Mouse (Mus musculus) testis, adult 2 months (tissue): ENCODE data around the gene Map2k1.

Experiments
- CTCF ChIP-seq: fragments of 200-500 bp; IDR thresholded peaks from 2 replicates; pipeline ENCODE4 v1.5.1; 2012; ENCODE audit warnings: low read depth, mild to moderate bottlenecking, inconsistent platforms, low read length, moderate library complexity; ENCODE audit not compliant: control insufficient read depth, insufficient read depth, insufficient replicate concordance
- POLR2A ChIP-seq: fragments of 200-500 bp; IDR thresholded peaks from 2 replicates; pipeline ENCODE4 v1.6.1; 2012; ENCODE audit warnings: low read depth, mild to moderate bottlenecking, inconsistent platforms, low read length, moderate library complexity; ENCODE audit not compliant: control insufficient read depth

DNA sequence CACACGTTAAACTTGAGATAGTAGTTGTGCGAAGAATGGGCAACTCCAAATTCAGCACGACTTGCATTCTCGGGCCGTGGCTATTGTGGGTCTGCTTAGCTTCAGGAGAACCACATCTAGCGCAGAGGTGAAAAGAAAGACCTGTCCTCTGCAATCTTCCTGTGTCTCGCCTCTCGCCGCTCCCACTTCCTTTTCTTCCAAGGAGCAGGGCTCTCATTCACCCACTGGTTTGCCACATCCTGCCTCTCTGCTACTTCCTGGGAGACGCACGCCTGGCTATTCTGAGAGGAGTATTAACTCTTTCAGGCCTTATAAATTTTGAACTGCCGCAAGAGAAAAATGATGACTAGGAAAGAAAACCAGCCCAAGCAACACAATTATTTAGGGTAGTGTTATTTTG is 25.7 kb downstream of the Map2k1 start:
- TF ChIP-seq CTCF: no peak
- no peak for TF ChIP-seq POLR2A
